Mouse (Mus musculus) heart, postnatal 0 days (tissue): ENCODE results near the gene Zfp771. TPM values are rescaled to one million over a fixed set of nuclear protein-coding genes. Genes with fewer than 3 reads are reported as not detected.
"Not testable (repeated sequence)": the region's sequence is repeated elsewhere in the genome, so short reads cannot be mapped to it uniquely, and the experiment has no call there.

Experiments used
- ATAC-seq: fragments of 200-750 bp; cut with Nextera tagmentation; 2 replicates; pipeline ENCODE4 v1.8.0; 2017; ENCODE audit warnings: low read depth, moderate number of reproducible peaks, moderate library complexity; ENCODE audit not compliant: insufficient read depth
- DNase-seq: peaks from one replicate; pipeline ENCODE4 v3.0.0-alpha.2; 2016; ENCODE audit warnings: low spot score
- H3K27ac ChIP-seq: fragments of 300-500 bp; sonication (generic); 2 replicates; pipeline ENCODE4 v1.5.1; 2014; ENCODE audit warnings: low read depth, mild to moderate bottlenecking
- H3K27me3 ChIP-seq: fragments of 300-500 bp; sonication (generic); 2 replicates; pipeline ENCODE4 v1.6.1; 2014; ENCODE audit warnings: low read length, mixed read lengths; ENCODE audit not compliant: control insufficient read depth, insufficient read depth
- H3K36me3 ChIP-seq: fragments of 300-500 bp; sonication (generic); replicated peaks from 2 replicates; pipeline ENCODE4 v1.6.1; 2014; ENCODE audit warnings: low read length, mixed read lengths; ENCODE audit not compliant: control insufficient read depth, insufficient read depth
- H3K4me1 ChIP-seq: fragments of 300-500 bp; sonication (generic); 2 replicates; pipeline ENCODE4 v1.6.1; 2014; ENCODE audit warnings: antibody characterized with exemption; ENCODE audit not compliant: control insufficient read depth, insufficient read depth
- H3K4me2 ChIP-seq: fragments of 300-500 bp; sonication (generic); 2 replicates; pipeline ENCODE4 v1.6.1; 2014; ENCODE audit warnings: low read depth, mild to moderate bottlenecking, low read length, moderate library complexity
- H3K4me3 ChIP-seq: fragments of 300-500 bp; sonication (generic); 2 replicates; pipeline ENCODE4 v1.5.1; 2014; ENCODE audit warnings: low read depth, low read length
- H3K9ac ChIP-seq: fragments of 300-500 bp; sonication (generic); replicated peaks from 2 replicates; pipeline ENCODE4 v1.6.1; 2014; ENCODE audit warnings: low read depth, low read length, mixed read lengths
- H3K9me3 ChIP-seq: fragments of 300-500 bp; sonication (generic); replicated peaks from 2 replicates; pipeline ENCODE4 v1.6.1; 2016; ENCODE audit warnings: low read length; ENCODE audit not compliant: control insufficient read depth
- CTCF ChIP-seq: IDR thresholded peaks from 2 replicates; pipeline ENCODE4 v1.5.1; 2016; ENCODE audit warnings: antibody characterized with exemption, control low read depth, low read depth
- EP300 ChIP-seq: IDR thresholded peaks from 2 replicates; pipeline ENCODE4 v1.6.1; 2016; ENCODE audit warnings: antibody characterized with exemption, low read depth
- WGBS: fragments of 180-500 bp; shearing (Covaris S2); extraction: QIAGEN DNeasy Blood & Tissue Kit; methylation state at CpG from one replicate; pipeline ENCODE4 v1.1.7; 2014; 5-methylcytosine and 5-hydroxymethylcytosine counted together
- polyA plus RNA-seq: library from polyadenylated mRNA; unstranded; fragments of >200 nt; fragmentation: Nextera tagmentation; extraction: Ambion mirVana; gene quantifications from 2 replicates; pipeline ENCODE4 v1.2.1, GENCODE M21; 2015
- total RNA-seq: library from RNA; depleted of rRNA; stranded (reverse); fragments of >200 nt; gene quantifications from 2 replicates; pipeline ENCODE4 v1.2.3, GENCODE M21; 2014; ENCODE audit warnings: low replicate concordance

The Zfp771 gene
- total and polyA plus RNA-seq, 2 experiments from 2014 or later, result 23.3 to 43.6 TPM

GRCm38 (mm10) chr7:127233765-127234164, 10.3 kb upstream of the Zfp771 start:
- 5% methylated on average over 9 of the region's 9 CpGs for WGBS
- ATAC-seq, result no peak

GRCm38 (mm10) chr7:127234777-127235176, 9.3 kb upstream of the Zfp771 start:
- 87% methylated on average over 2 of the region's 2 CpGs for WGBS
- TF ChIP-seq EP300 (no peak), CTCF (no peak)
- Histone ChIP-seq H3K9me3 (no peaks in the 10 kb centered on the region), H3K27ac (no peak overlapping the region), H3K4me1 (peaks cover 9% of the 10 kb centered on the region), H3K9ac (no peak overlapping the region), H3K36me3 (peaks cover 36% of the 10 kb centered on the region), H3K4me3 (no peak overlapping the region), H3K27me3 (no peaks in the 10 kb centered on the region), H3K4me2 (no peak overlapping the region)
- no peak for DNase-seq
- no peak for ATAC-seq

More at GRCm38 (mm10) chr7:127233765-127234164, 10.3 kb upstream of the Zfp771 start:
- H3K27ac ChIP-seq, result peak overlapping the region; percentile 93
- TF ChIP-seq EP300, result no peak
- peak overlapping the region; percentile 71 for H3K9ac ChIP-seq
- no peaks in the 10 kb centered on the region for H3K9me3 ChIP-seq
- H3K4me2 ChIP-seq, result peak overlapping the region; percentile 85
- no peak for DNase-seq
- no peaks in the 10 kb centered on the region for H3K27me3 ChIP-seq
- peaks cover 9% of the 10 kb centered on the region for H3K4me1 ChIP-seq
- peaks cover 36% of the 10 kb centered on the region for H3K36me3 ChIP-seq
- H3K4me3 ChIP-seq, result peak overlapping the region; percentile 95

GRCm38 (mm10) chr7:127243361-127243867, 660 bp upstream of the Zfp771 start:
- Histone ChIP-seq H3K4me2 (peak overlapping the region; percentile 87), H3K4me1 (peaks cover 14% of the 10 kb centered on the region; the same call in 1 of the 2 replicates), H3K9ac (peak overlapping the region; percentile 81; the same call in 1 of the 2 replicates), H3K27me3 (no peaks in the 10 kb centered on the region), H3K36me3 (peaks cover 20% of the 10 kb centered on the region; the same call in 1 of the 2 replicates), H3K4me3 (peak overlapping the region; percentile 66), H3K27ac (peak overlapping the region; percentile 93), H3K9me3 (no peaks in the 10 kb centered on the region)
- ATAC-seq (no peak), DNase-seq (peak; percentile 25)
- WGBS, result 31% methylated on average over 2 of the region's 2 CpGs
- TF ChIP-seq CTCF, result no peak
- no peak for TF ChIP-seq EP300

GRCm38 (mm10) chr7:127244658-127245510, 810 bp downstream of the Zfp771 start:
- Histone ChIP-seq H3K4me3 (peak overlapping the region; percentile 66), H3K4me2 (peak overlapping the region; percentile 87), H3K27me3 (no peaks in the 10 kb centered on the region), H3K27ac (peak overlapping the region; percentile 93), H3K36me3 (peaks cover 28% of the 10 kb centered on the region; the same call in 1 of the 2 replicates), H3K4me1 (peaks cover 14% of the 10 kb centered on the region; the same call in 1 of the 2 replicates), H3K9ac (peak overlapping the region; percentile 81), H3K9me3 (no peaks in the 10 kb centered on the region)
- 12% methylated on average over 31 of the region's 33 CpGs for WGBS
- TF ChIP-seq EP300 (no peak), CTCF (no peak)
- ATAC-seq (peak; percentile 73), DNase-seq (peak; percentile 22)

GRCm38 (mm10) chr7:127250511-127250910, 6.4 kb downstream of the Zfp771 start:
- WGBS, result 89% methylated on average over 8 of the region's 8 CpGs
- not testable (repeated sequence) for H3K27me3 ChIP-seq, H3K9ac ChIP-seq, H3K4me2 ChIP-seq, DNase-seq, H3K27ac ChIP-seq, H3K9me3 ChIP-seq, H3K4me3 ChIP-seq, ATAC-seq, H3K4me1 ChIP-seq
- H3K36me3 ChIP-seq, result peaks cover 28% of the 10 kb centered on the region; the same call in 1 of the 2 replicates
